Mouse (Mus musculus) kidney, postnatal 10 days (tissue): Measurements from ENCODE around the gene Sema3a.
A peak's percentile ranks its signal among the peaks of the same experiment; 100 is the strongest.

Experiments used
- DNase-seq: peaks from one replicate; pipeline ENCODE4 v3.0.0; 2021; ENCODE audit warnings: mixed read lengths

Sema3a gene

DNA sequence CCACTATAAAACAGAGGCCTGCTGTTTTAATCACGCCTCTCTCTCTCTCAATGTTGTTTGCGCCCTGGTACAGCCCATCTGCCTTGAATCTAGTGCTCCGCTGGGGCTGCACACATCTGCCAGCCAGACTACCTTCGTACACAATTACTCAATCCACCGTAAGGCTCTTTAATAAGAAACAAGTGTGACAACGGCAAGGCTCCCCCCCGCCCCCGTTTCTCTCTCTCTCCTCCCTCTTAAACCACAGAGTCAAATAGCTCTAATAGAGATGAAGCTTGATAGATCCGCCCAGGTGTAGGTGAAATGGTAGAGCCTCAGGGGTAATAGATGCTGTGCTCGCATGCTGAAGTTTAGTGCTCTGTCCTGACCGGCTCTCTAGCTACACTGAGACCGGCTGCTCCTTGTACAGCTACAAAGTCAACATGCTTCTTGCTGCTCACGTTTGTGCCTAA lies at the start of gene Sema3a:
TSS of gene Sema3a (plus strand) at position 174 of the 452 bp plus-strand sequence.
- DNase-seq = peak; percentile 6

DNA sequence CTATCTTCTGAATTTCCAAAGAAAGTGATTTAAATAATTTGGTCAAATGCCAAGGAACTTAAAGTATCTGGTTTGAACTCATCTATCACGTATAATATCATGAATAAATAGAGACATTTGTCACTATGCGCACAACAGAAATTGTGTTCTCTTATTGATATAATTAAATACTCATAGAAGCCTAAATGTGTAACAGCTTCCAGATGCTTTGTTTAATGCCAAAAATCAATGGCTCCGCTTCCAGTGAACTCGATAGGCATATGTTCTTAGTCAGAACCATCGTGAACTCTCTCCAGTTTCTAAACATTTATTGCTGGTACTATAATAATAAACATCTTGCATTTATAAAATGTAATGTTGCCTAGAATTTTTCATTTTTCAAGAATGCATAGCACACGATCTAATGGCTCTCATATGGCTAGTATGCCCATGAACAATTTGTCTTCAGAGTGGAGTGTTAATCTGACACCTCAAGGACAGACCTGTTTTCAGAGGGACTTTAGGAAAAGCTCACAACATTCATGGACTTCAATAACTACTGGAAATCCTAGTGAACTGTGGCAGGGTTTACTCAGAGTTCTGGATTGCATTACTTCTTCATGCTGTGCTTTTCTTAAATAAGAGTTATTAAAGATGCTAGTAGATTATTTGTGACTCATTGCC lies 40.3 kb upstream of the Sema3a start:
- no peak for DNase-seq

DNA sequence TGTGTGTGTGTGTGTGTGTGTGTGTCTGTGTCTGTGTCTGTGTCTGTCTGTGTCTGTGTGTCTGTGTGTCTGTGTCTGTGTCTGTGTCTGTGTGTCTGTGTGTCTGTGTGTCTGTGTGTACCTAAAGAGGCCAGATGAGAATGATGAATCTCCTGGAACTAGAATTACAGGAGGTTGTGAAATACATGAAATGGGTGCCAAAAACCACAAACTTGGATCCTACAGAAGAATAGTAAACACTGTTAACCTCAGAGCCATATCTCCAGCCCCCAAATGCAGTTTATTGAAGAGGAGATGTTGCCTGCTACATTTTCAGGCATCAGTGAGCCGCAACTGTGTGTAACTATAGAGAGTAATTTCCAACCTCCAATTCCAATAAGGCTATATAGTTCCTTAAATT lies 34.8 kb upstream of the Sema3a start:
- DNase-seq = no peak

DNA sequence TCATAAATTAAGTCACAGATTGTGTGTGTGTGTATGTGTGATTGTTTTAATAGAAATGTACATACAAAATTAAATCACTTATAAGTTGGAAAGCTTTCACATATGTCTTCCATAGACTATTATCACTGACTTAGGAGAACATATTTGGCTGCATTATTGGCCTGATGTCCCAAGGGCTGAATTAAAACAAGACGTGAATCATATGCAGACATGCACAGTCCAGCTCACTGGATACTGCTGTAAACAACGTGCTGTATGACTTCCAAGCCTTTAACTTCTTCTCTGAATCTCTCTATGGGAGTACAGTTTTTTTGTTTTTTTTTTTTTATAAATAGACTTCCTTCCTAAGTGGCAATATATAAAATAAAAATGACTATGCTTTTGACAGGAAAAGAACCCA lies 15.7 kb upstream of the Sema3a start:
- no peak for DNase-seq

DNA sequence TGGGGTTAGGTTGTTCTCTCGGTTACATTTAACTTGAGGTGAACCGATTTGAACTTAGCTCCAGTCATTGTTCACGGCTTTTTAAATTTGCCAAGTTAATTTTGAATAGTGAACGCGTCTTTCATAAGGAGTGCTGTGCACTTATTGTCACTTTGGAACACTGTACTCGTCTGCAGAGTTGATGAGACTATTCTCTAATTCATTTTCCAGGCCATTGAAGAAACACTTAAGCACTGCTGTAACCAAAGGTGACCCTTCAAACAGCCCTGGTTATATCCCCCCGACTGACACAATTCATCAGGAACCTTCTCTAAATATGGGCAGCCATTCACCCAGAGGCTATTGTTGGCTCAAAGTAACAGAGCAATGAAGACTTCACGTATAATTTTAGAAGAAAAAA lies 8.0 kb upstream of the Sema3a start:
- no peak for DNase-seq

DNA sequence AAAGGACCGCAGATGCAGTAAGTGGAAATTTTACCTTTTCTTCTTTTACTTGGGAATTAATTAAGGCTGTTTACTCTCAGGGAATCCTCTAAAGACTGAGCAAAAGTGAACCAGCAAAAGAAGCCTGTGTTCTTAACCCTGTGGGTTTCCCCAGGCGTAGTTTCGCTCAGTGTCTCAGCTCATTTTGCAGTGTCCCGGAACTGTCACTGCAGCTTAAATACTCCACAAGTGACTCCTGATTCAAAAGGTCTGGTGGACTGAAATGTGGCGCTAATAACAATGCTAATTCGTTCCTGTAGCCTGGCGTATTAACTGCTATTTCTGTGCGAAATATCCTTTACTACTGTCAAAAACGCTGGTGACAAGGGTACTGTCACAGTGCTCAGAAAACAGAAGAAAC lies 543 bp downstream of the Sema3a start:
- peak; percentile 8 for DNase-seq

DNA sequence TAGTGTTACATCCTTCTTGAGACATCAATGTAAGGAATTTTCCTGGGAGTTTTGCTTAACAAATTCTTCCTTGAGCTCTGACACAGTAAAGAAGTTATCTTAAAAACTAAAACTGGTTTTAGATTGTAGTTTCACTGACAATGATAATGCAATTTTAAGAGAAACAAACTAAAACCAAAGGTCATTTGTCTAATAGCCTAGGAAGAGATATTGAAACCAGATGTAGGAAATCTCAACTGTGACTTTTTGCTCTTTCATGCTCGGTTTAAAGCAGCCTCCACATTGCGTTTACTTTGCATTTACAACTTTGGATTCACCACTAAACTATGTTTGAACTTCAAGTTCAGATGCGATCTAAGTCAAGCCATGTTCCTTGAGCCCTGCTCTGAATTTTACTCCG lies 982 bp downstream of the Sema3a start:
- DNase-seq = no peak

DNA sequence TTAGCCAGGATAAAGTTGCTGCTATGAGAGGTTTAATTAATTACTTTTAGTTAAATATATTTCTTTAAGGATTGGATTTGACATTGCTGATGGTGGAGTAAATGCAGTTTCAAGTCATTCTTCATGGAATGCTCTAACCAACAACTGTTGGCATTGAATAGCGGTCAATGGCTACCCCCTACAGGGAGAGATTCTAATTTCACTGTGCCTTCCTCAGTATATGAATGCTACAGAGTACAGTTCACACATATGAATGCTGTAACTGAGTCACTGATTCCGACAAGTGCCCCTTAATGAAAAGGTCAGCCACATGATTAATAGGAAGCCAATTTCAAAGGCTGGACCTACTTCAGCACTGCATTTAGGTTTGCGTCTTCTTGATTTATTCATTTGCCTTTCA lies 1.9 kb downstream of the Sema3a start:
- DNase-seq = no peak

DNA sequence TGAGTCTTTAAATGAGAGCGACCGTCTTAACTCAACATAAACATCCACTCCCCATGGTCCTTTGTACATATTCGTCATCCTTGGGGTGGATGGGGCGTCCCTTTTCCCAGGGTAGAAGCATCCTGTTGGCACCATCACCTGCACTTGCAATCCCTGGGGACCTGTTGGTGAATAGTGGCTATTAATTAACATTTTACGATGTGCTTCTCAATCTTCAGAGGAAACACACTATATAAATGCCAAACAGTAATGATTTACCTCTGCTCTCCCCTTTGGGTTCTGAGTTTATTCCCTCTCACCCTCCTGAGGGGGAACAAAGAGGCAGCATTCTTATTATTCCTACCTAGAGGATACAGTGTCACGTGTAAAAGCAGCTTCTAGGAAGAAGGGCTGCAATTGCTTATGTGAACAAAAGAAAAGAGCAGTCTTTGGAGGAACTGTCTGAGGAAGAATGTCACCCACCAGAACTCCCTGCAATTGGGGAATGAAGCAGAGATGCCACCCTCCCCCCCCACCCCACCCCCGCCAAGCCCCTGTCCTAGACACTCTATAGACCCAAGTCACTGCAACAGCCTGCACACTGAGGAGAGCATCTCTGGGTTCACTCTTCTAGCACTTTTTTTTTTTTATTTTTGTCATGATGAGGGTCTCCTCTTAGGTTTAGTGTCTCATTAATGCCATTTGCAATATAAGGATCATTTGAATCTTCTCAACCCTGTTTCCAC lies 19.7 kb downstream of the Sema3a start:
- DNase-seq = no peak

DNA sequence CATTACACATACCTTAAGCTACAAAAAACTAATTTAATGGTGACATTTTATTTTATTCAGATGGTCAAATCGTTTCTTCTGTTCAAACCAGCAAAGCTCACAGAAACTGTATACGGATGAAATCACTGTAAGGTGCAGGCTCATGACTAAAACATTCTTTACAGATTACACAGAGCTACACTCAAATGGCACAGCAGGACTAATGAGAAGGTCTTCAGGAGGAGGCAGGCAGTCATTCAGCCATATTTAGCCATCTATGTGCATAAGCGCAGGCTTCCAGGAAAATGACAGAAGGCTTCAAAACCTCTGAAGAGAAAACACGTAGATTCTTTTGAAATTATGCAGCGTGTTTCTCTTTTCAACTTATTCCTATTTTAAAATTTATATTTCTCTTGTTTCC lies 24.7 kb downstream of the Sema3a start:
- DNase-seq = no peak

DNA sequence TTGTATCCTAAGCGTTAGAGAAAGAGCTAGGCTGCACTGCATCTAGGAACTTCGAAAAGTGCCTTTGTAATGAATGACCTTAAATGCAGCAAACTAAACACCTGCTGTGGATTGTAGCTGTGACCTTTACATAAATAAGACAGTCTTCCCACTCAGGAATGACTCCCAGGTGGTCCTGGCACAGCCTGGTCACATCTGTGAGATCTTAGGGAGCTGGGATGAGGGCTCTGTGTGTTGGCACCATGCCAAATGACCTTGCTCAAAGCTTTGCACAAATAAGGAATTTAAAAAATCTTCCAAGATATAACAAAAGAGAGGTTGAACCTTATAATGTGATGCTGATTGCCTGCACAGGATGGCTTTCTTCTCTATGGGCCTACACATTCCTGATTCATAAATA lies 25.8 kb downstream of the Sema3a start:
- DNase-seq = peak; percentile 7

DNA sequence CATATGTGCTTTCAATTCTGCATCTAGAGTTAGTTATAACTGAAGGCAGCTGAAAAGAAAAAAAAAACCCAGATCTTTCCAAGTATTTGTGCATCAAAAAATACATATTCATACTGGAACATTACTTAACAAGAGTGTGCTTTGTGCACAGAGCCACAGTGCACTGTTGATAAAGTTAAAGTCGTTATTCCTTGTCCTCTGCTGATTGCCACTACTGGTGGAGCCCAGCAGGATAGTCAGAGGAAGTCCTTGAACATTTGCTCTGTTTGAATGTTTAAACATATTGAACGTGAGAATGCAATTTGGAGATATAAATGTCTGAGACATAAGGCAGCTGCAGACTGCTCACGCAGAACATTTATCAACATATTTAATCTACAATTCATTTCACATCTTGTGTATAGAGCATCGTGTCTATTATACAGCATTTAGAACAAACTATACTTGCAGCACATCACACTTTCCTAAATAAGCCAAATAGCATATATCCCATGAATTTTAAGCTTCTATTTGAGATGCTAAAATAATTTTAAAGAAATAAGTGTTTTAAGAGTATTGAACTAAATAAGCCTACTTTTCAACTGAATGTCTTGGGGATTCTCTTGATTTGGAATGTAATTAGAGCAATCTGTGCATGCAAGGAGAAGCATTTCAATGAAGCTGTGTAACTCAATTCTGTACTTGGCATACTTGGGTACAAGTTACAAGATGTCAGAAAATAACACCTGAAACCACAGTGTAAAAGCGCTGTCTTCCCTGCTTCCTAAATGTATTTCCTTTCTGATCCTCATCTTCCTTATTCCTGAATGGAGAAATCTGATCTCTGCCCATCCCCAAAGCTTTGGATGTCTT lies 32.8 kb downstream of the Sema3a start:
- DNase-seq = no peak

DNA sequence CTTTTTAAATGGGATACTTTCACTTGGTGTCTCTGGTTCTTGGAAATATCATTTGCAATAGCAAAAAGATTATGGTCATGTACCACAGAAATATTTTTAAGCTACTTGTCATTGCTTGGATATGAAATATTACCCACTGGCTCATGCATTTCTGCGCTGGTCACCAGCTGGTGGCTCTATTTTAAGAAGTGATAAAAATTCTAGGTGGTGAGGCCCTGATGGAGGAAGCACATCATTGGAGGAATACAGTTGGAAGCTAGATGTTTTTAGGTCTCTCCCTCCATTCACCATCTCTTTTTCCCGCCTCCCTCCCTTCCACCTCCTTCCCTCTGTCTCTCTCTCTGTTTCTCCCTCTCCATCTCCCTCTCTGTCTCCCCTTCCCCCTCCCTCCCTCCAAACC lies 57.0 kb downstream of the Sema3a start:
- DNase-seq = no peak

DNA sequence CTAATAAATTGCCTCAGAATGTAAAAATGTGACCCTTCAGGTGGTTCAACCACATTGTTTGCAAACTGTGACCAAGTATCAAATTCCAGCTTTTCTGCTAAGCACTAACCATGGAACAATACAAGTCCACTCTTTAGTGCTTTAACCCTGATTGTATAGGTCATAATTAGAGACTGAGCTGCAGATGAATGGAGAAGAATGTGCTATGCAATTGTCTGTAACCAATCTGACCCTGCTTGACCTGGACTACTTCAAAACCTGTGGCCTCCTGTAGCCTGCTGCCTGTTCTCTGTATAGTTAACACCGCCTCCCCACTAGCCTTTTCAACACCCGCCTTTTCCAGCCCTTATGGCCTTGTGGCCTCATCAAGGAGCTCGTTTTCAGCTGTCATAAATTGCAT lies 72.7 kb downstream of the Sema3a start:
- no peak for DNase-seq

DNA sequence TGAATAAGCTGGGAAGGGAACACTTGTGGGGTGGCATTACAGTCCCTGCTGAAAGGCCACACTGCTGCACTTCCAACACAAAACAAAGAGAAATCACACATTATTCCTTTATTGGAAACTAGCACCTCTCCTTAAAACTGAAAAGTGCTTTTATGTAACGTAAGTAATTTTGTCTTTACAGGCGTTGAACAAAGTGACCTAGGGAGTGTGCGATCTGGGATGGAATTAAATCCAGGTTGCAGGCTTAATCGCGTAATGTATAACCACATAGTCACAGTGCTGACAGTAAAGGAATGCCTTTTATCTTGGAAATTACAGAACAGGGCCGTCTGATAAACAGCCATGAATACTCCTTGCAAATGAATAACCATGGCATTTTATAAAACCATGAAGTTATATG lies 74.5 kb downstream of the Sema3a start:
- DNase-seq = no peak

DNA sequence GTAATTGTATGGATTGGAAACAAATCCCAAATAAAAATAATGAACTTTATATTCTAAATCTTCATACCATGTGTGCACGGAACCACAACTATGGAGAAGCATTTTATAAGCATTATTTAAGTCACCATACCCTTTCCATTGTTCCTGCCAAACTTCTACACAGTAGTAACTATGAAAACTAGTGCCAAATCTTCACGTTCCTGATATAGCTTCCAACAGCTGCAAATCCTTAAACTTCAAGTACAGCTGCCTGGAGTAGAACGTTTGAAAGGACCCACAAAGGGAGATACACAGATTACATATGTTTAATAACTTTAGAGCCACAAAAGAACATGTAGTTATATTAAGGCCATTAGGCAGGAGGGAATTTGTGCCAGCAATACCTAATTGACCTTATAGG lies 130.1 kb downstream of the Sema3a start:
- DNase-seq = no peak

DNA sequence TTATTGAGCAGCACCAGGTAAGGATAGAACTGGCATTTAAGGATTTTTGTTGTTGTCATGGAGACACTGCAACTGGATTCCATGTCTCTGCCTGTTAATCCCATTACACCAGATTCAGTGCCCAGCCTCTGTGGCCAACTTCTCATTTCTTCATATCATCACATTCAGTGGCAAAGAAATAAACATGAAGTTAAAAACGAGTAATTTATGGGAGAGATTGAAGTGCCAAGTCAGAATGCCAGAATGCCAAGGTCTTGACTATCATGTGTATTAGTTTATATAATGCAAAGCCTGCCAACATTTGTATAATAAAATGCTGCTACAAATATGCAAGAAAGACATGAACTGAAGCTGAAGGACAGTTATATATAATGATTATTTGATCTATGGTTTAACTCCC lies 131.1 kb downstream of the Sema3a start:
- DNase-seq = no peak

DNA sequence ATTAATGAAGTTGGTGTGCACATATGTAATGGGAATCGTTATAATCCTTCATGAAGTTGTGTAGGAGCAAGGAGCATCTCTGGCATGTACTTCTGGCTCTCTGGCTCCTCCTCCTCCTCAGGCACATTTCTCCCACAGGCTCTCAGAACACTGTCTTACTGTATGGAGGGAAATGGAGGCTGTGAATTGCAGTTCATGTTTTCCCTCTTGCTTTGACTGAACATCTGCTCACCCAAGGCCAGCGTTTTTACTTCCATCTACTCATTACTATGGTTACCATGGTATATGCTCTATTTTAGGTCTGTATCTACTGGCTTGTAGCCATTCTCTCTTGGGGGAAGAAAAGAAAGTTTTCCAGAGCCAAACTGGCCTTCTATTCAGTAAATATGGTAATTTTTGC lies 137.9 kb downstream of the Sema3a start:
- no peak for DNase-seq

DNA sequence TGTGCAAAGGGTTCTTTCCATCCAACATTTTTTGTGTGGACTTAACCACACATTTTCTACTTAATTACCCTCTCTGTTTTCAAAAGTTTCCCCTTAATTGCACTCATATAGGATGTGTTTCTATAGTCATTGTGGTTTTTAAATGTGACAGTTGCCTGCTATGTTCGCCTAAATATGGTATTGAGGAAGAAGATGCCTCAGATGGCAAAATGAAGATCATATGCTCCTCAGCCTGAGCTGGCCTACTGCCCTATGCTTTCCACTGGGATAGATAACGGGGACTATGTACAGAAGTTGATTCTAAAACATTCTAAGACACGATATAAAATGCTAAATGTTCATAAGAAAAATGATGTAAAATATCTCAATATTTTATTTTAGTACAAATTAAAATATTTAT lies 138.3 kb downstream of the Sema3a start:
- no peak for DNase-seq

DNA sequence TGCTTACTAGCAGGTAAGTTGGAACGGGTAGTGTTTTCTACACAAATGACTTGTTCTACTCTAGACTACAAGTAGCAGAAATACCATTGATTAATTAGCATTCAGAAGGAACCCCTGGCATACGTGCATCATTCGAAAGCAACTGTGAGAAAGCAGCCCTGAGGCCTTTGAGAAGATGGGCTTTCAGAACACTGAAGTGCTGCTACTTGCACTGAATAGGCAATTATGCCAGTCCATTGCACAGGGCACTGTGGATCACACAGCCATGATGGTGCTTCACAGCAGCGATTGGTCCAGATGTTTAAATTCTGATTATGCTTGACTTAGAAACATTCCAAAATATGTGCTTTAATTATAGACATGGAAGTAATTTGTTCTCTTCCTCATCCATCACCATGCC lies 187.5 kb downstream of the Sema3a start:
- no peak for DNase-seq

DNA sequence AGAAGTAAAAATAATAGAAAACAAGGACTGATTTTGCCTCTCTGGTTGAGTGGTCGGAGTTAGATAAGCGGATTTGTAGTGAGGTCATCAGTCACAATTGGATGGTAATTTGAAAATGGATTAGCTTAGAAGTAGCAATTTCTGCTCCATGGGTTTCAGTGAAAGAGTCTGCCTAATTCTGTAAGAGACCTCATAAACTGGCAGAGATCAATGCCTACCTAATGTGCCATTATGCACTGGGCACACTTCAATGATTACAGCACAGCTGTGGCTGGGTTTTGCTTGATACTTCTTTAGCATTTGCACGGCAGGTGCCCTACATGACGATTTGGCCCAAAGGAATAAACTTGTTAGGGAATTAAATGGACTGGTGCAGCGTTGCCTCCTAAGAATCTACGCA lies 188.8 kb downstream of the Sema3a start:
- DNase-seq = no peak

DNA sequence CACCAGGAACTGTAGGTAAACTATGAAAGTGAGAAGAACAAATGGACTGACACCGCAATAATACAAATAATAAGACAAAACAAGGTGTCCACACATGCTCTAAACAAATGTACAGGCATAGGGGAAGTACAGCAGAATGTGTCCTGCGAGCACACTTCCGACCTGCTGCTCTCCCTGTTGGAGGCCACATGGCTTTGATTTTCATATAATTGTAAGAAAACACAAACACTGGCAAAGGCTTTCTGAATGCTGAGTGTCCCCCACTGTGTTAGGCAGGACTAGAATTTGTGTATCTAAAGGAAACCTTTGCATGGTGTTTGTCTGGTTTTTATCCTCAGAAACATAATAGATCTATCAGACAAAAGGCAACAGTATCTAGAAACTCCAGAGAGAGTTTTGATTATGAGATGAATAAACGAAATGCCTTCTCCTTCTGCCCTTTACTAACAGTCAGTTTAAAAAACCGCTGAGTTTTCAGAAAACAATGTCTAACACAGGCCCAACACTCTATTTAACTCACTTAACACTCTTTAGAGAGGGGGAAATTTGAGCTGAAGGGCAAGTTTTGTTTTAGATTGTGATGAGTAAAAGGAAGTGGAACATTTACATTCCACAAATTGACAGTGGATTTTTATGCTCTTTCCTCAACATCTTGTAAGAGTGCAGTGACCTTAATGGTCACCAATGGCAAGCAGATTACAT lies 193.7 kb downstream of the Sema3a start:
- no peak for DNase-seq

DNA sequence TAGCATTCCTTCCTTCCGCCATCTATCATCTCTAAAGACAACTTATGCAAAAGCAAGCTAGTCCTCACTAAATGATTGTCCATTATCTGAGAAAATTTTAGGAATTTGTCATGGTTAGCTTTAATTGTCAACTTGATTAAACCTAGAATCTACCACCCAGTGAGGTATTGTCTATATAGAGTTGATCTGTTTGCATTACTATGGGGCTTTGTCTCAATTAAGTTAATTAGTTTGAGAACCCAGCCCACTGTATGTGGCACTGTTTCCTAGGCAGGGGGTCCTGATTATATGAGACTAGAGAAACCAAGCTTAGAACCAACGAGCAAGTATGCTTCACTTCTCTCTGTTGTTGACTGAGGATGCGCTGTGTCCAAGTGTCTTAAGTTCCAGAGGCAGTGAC lies 194.9 kb downstream of the Sema3a start:
- no peak for DNase-seq
